Mouse (Mus musculus): ENCODE data around the gene Vhl.

Gene Vhl

GRCm38 (mm10) chr6:113623941-113624751, at the start of gene Vhl:
Gene Vhl (plus strand): TSS chr6:113623959.
- peak; percentile 83 for DNase-seq (ENCODE audit: low spot score)

GRCm38 (mm10) chr6:113576044-113576443, 47.7 kb upstream of the Vhl start:
- no peak for DNase-seq (ENCODE audit: low spot score)

- DNase-seq (ENCODE audit: low spot score) = no peak
These were observed 44.5 kb upstream of the Vhl start for GRCm38 (mm10) chr6:113579306-113579705.

GRCm38 (mm10) chr6:113583023-113583422, 40.7 kb upstream of the Vhl start:
- DNase-seq (ENCODE audit: low spot score) = no peak

GRCm38 (mm10) chr6:113585065-113585464, 38.7 kb upstream of the Vhl start:
- DNase-seq (ENCODE audit: low spot score) = no peak

- DNase-seq (ENCODE audit: low spot score) = no peak
These were observed 37.1 kb upstream of the Vhl start for GRCm38 (mm10) chr6:113586466-113587183.

GRCm38 (mm10) chr6:113592637-113593036, 31.1 kb upstream of the Vhl start:
- no peak for DNase-seq (ENCODE audit: low spot score)

- DNase-seq (ENCODE audit: low spot score) = no peak
These were observed 25.8 kb upstream of the Vhl start for GRCm38 (mm10) chr6:113597945-113598344.

- no peak for DNase-seq (ENCODE audit: low spot score)
These were observed 23.9 kb upstream of the Vhl start for GRCm38 (mm10) chr6:113599833-113600232.

- no peak for DNase-seq (ENCODE audit: low spot score)
These were observed 23.1 kb upstream of the Vhl start, which contains the start of gene Fancd2os for GRCm38 (mm10) chr6:113600543-113601139. Gene Fancd2os (minus strand): TSS chr6:113600715.

- no peak for DNase-seq (ENCODE audit: low spot score)
These were observed 20.9 kb upstream of the Vhl start for GRCm38 (mm10) chr6:113602821-113603220.

- DNase-seq (ENCODE audit: low spot score) = no peak
These were observed 19.8 kb upstream of the Vhl start for GRCm38 (mm10) chr6:113603993-113604392.

- peak; percentile 96 for DNase-seq (ENCODE audit: low spot score)
These were observed 19.1 kb upstream of the Vhl start, which contains the start of gene Brk1 for GRCm38 (mm10) chr6:113604432-113605223. Gene Brk1 (plus strand): TSS chr6:113604772.

GRCm38 (mm10) chr6:113605224-113605545, 18.6 kb upstream of the Vhl start:
- no peak for DNase-seq (ENCODE audit: low spot score)

GRCm38 (mm10) chr6:113608871-113609270, 14.9 kb upstream of the Vhl start:
- no peak for DNase-seq (ENCODE audit: low spot score)

GRCm38 (mm10) chr6:113609293-113609692, 14.5 kb upstream of the Vhl start:
- no peak for DNase-seq (ENCODE audit: low spot score)

GRCm38 (mm10) chr6:113612258-113612969, 11.3 kb upstream of the Vhl start:
- DNase-seq (ENCODE audit: low spot score) = no peak

- DNase-seq (ENCODE audit: low spot score) = no peak
These were observed 9.6 kb upstream of the Vhl start for GRCm38 (mm10) chr6:113614152-113614551.

GRCm38 (mm10) chr6:113614997-113615396, 8.8 kb upstream of the Vhl start:
- DNase-seq (ENCODE audit: low spot score) = no peak

GRCm38 (mm10) chr6:113615489-113615888, 8.3 kb upstream of the Vhl start:
- DNase-seq (ENCODE audit: low spot score) = no peak

GRCm38 (mm10) chr6:113623386-113623785, 373 bp upstream of the Vhl start:
- no peak for DNase-seq (ENCODE audit: low spot score)

All from retina, embryonic 14.5 days (tissue).